Mouse (Mus musculus) A20 (cell line): ENCODE data around the gene Gckr.
"Not testable (repeated sequence)": the region's sequence is repeated elsewhere in the genome, so short reads cannot be mapped to it uniquely, and the experiment has no call there.

ENCODE experiments used
- DNase-seq: peaks from one replicate; pipeline ENCODE4 v3.0.0-alpha.2; 2011; ENCODE audit warnings: low read depth, low spot score

Gene Gckr

DNA sequence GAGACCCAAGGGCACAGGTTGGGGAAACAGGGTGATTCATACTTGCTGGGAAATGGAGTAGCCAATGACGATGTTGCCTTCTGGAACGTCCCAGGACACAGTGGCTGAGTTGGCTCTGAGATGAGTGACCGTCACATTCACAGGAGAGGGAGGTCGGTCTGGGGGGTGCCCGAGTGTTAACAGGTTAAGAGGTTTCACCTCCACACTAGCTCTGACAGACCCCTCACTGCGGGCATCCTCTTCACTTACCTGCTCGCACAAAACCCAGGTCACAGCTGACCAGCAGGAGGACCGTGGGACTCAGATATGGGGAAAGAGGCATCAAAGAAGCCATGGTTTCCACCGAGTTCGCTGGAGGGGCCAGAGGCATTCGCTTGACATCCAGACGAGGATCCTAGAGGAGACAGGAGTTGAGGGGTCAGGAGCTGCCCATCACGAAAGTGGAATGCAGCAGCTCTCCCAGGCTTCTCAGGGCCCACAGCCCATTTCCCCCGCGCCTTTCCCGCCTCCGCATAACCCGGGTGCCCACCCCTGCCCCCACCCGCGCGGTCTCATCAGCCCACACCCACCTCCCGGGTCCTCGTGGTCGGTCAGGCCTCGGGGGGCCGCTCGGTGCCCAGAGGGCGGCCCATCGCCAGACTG is 2.2 kb upstream of the Gckr start:
- no peak for DNase-seq

- no peak for DNase-seq
Measured at GRCm38 (mm10) chr5:31295606-31296141, 1.6 kb upstream of the Gckr start, which contains the start of gene Fndc4. TSS of gene Fndc4 (minus strand) at chr5:31296080.

DNA sequence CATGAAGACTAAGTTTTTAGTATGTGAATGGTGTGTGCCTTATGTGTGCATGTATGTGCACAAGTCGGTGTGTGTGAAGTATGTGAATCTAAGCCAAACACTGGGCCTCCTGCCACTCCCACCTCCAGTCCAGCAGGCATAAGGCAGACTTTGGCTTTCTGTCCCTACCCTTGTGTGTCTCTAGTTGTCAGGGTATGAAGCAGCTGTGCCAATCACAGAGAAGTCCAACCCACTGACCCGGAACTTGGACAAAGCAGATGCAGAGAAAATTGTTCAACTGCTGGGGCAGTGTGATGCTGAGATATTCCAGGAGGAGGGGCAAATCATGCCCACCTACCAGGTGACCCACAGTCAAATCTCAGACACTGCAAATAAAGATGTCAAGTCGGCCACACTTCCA is 738 bp downstream of the Gckr start:
- no peak for DNase-seq

DNA sequence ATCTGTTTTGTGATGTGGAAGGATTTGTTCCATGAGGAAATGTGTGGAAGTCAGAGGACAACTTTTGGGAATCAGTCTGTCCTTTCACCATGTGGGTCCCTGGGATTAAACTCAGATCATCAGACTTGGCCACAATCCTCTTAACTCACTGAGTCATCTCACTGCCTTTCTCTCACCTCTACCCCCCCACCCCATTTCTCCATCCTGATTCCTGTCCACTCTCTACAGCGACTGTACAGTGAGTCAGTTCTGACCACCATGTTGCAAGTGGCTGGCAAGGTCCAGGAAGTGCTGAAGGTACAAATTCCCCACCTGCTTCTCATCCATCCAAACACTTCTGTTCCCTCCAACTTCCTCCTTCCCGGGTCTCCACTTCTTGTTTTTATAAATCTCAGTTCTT is 1.2 kb downstream of the Gckr start:
- no peak for DNase-seq

GRCm38 (mm10) chr5:31301866-31302265 is 4.6 kb downstream of the Gckr start:
- peak; percentile 35 for DNase-seq

GRCm38 (mm10) chr5:31303093-31303492 is 5.8 kb downstream of the Gckr start:
- no peak for DNase-seq

- no peak for DNase-seq
Measured at GRCm38 (mm10) chr5:31312806-31313205, 15.6 kb downstream of the Gckr start.

DNA sequence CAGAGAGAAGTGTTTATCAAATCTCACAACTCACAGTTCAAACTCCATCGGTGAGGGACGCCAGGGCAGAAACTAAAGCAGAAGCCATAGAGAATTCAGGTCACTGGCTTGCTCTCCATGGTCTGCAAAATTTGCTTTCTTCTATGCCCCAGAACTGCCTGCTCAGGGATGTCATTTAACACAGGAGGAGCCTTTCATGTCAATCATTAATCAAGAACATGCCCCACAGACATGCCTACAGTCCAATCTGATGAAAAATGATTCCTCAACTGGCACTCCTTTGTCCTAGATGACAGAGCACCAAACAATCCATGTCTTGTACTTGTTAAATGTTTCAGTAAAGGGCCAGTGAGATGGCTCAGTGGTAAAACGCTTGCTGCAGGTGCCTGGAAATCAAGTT is 25.5 kb downstream of the Gckr start:
- no peak for DNase-seq

DNA sequence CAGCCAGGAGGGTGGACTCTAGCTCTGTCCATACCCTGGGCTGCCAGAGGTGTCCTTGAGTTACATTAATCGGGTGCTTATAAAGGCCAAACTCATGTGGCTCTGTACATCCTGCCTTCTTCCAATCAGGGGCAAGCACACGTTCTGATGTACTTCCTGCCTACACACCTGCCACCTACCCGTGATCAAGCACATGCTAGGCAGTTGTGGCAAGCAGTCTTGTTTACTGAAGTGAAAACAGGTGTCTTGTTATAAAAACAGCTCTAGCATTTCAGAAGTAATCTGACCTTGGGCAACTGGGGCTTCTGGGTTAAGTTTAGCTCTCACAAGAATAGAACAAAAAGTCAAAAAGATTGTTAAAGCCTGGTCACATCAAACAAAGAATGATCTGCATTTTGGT is 26.8 kb downstream of the Gckr start:
- peak; percentile 79 for DNase-seq

DNA sequence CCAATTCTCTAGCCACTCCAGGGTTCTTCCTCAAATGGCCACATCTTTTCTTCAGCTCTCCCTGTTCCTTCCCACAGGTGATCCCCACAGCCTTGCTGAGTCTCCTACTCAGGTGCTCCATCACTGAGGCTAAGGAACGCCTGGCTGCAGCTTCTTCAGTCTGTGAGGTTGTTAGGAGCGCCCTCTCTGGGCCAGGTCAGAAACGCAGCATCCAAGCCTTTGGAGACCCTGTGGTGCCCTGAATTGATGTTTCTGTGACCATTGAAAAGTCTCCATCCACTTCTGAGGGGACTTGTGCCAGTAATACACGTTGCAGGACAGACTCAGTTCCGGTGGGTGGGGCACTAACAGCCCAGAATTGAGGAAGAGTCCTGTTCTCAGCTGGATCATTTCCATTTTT is 29.6 kb downstream of the Gckr start:
- peak; percentile 60 for DNase-seq

DNA sequence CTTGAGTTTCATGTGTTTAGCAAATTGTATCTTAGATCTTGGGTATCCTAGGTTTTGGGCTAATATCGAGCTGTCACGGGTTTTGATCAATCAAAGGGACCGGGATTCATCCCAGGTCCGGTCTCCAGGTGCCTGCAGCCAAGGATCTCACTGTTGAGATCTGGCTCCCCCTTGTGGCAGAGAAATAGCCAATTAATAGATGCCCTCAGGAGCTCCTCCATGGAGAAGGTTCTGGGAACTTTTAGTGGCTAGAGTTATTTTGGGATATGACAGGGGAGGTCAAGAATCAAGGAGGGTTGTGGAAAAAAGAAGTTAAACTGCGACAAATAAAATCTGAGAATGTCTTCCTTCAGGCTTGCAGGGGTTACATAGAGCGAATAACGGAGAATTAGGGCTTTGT is 31.0 kb downstream of the Gckr start:
- DNase-seq: peak; percentile 59

DNA sequence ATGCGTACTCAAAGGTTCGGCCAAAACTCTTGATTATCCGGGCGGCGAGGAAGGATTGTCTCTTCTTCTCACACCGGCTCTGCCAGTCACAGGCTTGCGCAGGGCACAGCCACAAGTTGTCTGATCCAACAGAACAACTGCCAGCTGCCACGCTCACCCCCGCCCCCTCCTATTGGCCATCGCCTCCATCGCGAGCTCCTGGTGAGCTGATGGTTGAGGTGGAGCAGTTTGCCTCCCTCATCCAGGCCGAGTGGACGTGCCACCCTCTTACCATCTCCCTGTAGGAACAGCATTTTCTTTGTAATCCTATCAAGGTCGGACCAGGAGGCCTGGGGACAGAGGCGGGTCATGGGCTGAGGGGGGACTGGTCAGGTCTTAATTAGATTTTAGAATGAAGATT is 60.3 kb downstream of the Gckr start:
- DNase-seq: not testable (repeated sequence)

- peak; percentile 31 for DNase-seq
Measured at GRCm38 (mm10) chr5:31360955-31361354, 63.7 kb downstream of the Gckr start.
